Mouse (Mus musculus): Measurements from ENCODE around the gene Huwe1. TPM values are rescaled to one million over a fixed set of nuclear protein-coding genes. Genes with fewer than 3 reads are reported as not detected.

Huwe1 gene
- total RNA-seq (2021) (100 to 1,000 TPM; 151 to 152 TPM), polyA plus RNA-seq (2012; rRNA removed) (45.5 and 65.0 TPM in 2 replicates)
- long read RNA-seq, partial matches to known transcripts, result 12 of 18 reads
- long read RNA-seq, other reads (novel, unspliced or antisense), result 6 of 18 reads

DNA sequence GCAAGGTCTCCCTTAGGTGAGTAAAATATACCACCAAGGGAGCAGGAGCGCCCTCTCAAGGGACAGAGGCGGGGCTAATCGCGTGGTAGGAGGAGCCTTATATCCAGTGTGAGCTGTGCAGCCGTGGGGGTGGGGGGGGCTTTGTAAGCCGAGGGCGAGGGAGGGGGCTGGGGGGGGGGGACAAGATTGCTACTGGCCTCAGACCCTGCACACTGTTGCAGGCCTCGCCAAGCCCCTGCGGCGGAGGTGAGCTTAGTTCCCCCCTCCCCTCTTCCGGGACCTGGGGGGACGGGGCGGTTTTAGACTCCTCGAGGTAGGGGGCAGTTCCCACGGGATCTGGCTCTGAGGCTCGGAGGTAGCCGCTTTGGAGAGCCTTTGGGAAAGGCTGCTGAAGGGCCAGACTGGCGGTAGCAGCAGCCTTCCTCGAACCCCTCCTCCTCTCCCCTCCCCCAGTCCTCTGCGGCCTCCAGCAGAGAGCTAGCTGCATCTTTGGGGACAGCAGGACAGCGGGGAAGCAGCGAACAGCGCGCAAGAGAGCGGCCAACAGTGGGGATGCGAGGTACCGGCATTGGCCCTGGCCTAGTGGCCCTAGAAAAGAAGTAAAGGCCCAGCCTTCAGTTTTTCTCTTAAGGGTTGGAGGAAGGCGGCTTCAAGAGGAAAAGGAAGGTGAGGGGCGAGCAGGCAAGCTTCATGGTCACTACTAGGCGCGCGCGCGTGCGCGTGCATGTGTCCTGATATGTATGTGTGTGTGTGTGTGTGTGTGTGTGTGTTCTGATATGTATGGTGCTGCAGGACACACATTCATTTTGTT lies at the start of gene Huwe1:
Gene Huwe1 (plus strand): TSS at position 107 of the 811 bp plus-strand sequence.
- H3K4me1 ChIP-seq (ENCODE audit: control insufficient read depth, insufficient read depth, low read length), result no peaks in the 10 kb centered on the region
- H3K36me3 ChIP-seq (ENCODE audit: control insufficient read depth, insufficient read depth, low read length), result peaks cover 2% of the 10 kb centered on the region
- 14% methylated on average over 36 of the region's 36 CpGs for whole genome bisulfite sequencing
- H3K9ac ChIP-seq (ENCODE audit: low read depth, low read length), result peak within 1 kb of the TSS; percentile 75
- H3K4me3 ChIP-seq, result peak within 1 kb of the TSS; percentile 55
- no peak for TF ChIP-seq CTCF (IDR thresholded peaks at IDR 0.05)
- no peak for TF ChIP-seq POLR2A (IDR thresholded peaks at IDR 0.05; ENCODE audit: insufficient read depth, low read depth, low read length)
- TF ChIP-seq EP300 (IDR thresholded peaks at IDR 0.05; ENCODE audit: insufficient read depth, low read depth, low read length), result no peak
- H3K79me2 ChIP-seq (replicated peaks; ENCODE audit: control insufficient read depth, insufficient read depth, low read length), result no peaks in the 10 kb centered on the region
- intact Hi-C loops (cut with DNase I), result loop anchor here (10.0 kb wide), 2 partner anchors 214 to 276 kb away; partner anchors contain the start of genes Phf8, Ribc1 and Smc1a
- peak within 1 kb of the TSS; percentile 75 for H3K27ac ChIP-seq
- H3K27me3 ChIP-seq (ENCODE audit: control insufficient read depth, insufficient read depth, low read length), result no peaks in the 10 kb centered on the region
- DNase-seq, result peak; percentile 64 to 66

DNA sequence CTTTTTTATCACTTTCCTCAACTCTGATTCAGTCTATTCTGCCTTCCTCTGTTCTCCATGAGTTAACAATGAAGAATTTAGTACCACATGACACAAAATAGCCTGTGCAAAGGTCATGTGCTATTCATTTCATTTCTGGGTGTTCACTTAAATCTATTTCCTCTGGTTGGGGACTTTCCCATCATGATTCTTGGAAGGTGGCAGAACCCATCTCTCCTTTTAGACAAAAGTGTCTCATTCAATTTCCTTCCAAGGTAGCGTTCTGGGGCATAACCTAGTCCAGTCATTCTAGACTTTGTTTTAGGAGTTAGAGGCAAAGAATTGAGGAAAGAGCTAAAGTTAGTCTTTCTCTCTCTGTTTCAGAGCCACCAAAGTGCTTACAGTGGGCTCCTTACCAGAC lies 20.3 kb upstream of the Huwe1 start:
- intact Hi-C loops (cut with DNase I), result no loop called here
- TF ChIP-seq POLR2A (IDR thresholded peaks at IDR 0.05; ENCODE audit: insufficient read depth, low read depth, low read length), result no peak
- TF ChIP-seq CTCF (IDR thresholded peaks at IDR 0.05), result no peak
- TF ChIP-seq EP300 (IDR thresholded peaks at IDR 0.05; ENCODE audit: insufficient read depth, low read depth, low read length), result no peak
- Histone ChIP-seq H3K4me1 (ENCODE audit: control insufficient read depth, insufficient read depth, low read length) (no peaks in the 10 kb centered on the region), H3K36me3 (ENCODE audit: control insufficient read depth, insufficient read depth, low read length) (no peaks in the 10 kb centered on the region), H3K4me3 (no peak overlapping the region), H3K27ac (no peak overlapping the region), H3K79me2 (replicated peaks; ENCODE audit: control insufficient read depth, insufficient read depth, low read length) (no peaks in the 10 kb centered on the region), H3K27me3 (ENCODE audit: control insufficient read depth, insufficient read depth, low read length) (no peaks in the 10 kb centered on the region), H3K9ac (ENCODE audit: low read depth, low read length) (no peak overlapping the region)
- WGBS, result 69% methylated on average over 1 of the region's 1 CpGs
- no peak for DNase-seq

DNA sequence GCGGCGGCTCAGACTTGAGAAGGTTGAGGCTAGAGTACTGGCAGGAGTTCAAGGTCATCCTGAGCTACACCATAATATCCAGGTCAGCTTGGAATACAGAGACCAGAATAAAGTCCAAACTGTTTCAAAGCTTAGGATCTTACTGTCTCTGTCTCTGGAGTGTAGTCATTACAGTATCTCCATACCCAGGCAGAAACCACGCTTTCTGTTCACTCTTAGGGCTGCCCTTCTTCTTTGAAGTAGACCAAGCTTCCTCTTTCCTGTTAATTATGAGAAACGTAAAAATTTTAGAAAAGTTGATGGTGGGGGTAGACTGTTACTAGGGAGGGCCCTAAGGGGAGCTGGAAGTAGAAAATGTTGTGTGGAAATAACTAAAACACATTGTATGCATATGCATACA lies 17.7 kb upstream of the Huwe1 start:
- intact Hi-C loops (cut with DNase I), result no loop called here
- no peaks in the 10 kb centered on the region for H3K27me3 ChIP-seq (ENCODE audit: control insufficient read depth, insufficient read depth, low read length)
- no peak overlapping the region for H3K9ac ChIP-seq (ENCODE audit: low read depth, low read length)
- H3K36me3 ChIP-seq (ENCODE audit: control insufficient read depth, insufficient read depth, low read length), result no peaks in the 10 kb centered on the region
- no peak overlapping the region for H3K4me3 ChIP-seq
- no peak for DNase-seq
- H3K4me1 ChIP-seq (ENCODE audit: control insufficient read depth, insufficient read depth, low read length), result no peaks in the 10 kb centered on the region
- no peak for TF ChIP-seq POLR2A (IDR thresholded peaks at IDR 0.05; ENCODE audit: insufficient read depth, low read depth, low read length)
- no peak for TF ChIP-seq CTCF (IDR thresholded peaks at IDR 0.05)
- TF ChIP-seq EP300 (IDR thresholded peaks at IDR 0.05; ENCODE audit: insufficient read depth, low read depth, low read length), result no peak
- no peaks in the 10 kb centered on the region for H3K79me2 ChIP-seq (replicated peaks; ENCODE audit: control insufficient read depth, insufficient read depth, low read length)
- no peak overlapping the region for H3K27ac ChIP-seq
- WGBS, result 77% methylated on average over 4 of the region's 4 CpGs

DNA sequence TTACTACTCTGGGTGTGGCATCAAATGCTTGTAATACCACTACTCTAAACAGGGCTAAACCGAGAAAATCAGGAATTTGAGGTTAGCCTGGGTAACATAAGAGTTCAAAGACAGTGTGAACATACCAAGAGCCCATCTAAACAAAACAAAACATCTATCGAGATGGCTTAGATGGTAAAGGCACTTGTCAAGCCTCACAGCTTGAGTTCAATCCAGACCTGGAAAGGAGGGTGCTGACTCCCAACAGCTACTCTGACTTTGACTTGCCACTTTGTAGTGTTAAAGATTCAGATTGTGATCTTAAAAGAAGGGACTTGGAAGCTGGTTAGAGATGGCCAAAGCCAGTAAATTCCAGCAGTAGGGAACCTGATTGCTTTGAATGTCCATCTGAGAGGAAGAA lies 7.8 kb upstream of the Huwe1 start:
- TF ChIP-seq EP300 (IDR thresholded peaks at IDR 0.05; ENCODE audit: insufficient read depth, low read depth, low read length) (no peak), POLR2A (IDR thresholded peaks at IDR 0.05; ENCODE audit: insufficient read depth, low read depth, low read length) (no peak), CTCF (IDR thresholded peaks at IDR 0.05) (no peak)
- intact Hi-C loops (cut with DNase I), result no loop called here
- Histone ChIP-seq H3K36me3 (ENCODE audit: control insufficient read depth, insufficient read depth, low read length) (no peaks in the 10 kb centered on the region), H3K4me3 (no peak overlapping the region), H3K27me3 (ENCODE audit: control insufficient read depth, insufficient read depth, low read length) (no peaks in the 10 kb centered on the region), H3K9ac (ENCODE audit: low read depth, low read length) (no peak overlapping the region), H3K79me2 (replicated peaks; ENCODE audit: control insufficient read depth, insufficient read depth, low read length) (no peaks in the 10 kb centered on the region), H3K27ac (no peak overlapping the region), H3K4me1 (ENCODE audit: control insufficient read depth, insufficient read depth, low read length) (no peaks in the 10 kb centered on the region)
- WGBS, result 35% methylated on average over 2 of the region's 2 CpGs
- DNase-seq, result no peak

DNA sequence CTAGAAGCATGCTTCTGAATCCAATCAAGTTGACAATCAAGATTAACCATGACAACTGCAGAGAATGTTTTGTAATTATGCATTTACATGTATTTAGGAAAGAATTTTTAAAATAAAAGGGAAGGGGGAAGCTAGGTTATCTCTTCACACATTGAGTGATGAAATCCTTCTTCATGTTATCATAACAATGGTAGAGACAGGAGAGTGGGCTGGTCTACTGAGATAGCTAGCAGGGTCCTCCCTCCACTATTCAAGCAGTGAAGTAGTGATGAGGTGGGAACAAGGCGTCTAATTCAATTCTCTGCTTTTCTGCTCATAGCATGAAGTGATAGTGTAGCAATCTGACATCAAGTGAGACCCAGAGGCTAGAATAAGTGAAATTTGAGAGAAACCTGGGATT lies 2.6 kb upstream of the Huwe1 start:
- no peak overlapping the region for H3K9ac ChIP-seq (ENCODE audit: low read depth, low read length)
- H3K4me3 ChIP-seq, result no peak overlapping the region
- 32% methylated on average over 1 of the region's 1 CpGs for WGBS
- no peak for TF ChIP-seq POLR2A (IDR thresholded peaks at IDR 0.05; ENCODE audit: insufficient read depth, low read depth, low read length)
- no peak for TF ChIP-seq EP300 (IDR thresholded peaks at IDR 0.05; ENCODE audit: insufficient read depth, low read depth, low read length)
- TF ChIP-seq CTCF (IDR thresholded peaks at IDR 0.05), result no peak
- H3K4me1 ChIP-seq (ENCODE audit: control insufficient read depth, insufficient read depth, low read length), result no peaks in the 10 kb centered on the region
- no peak overlapping the region for H3K27ac ChIP-seq
- no peaks in the 10 kb centered on the region for H3K27me3 ChIP-seq (ENCODE audit: control insufficient read depth, insufficient read depth, low read length)
- H3K36me3 ChIP-seq (ENCODE audit: control insufficient read depth, insufficient read depth, low read length), result no peaks in the 10 kb centered on the region
- intact Hi-C loops (cut with DNase I), result no loop called here
- DNase-seq, result no peak
- no peaks in the 10 kb centered on the region for H3K79me2 ChIP-seq (replicated peaks; ENCODE audit: control insufficient read depth, insufficient read depth, low read length)

Data from heart, adult 2 months (tissue).